Mouse (Mus musculus) G1E (cell line): ENCODE measurements around the gene Tgfa. TPM values are rescaled to one million over a fixed set of nuclear protein-coding genes. Genes with fewer than 3 reads are reported as not detected.

Source experiments
- ATAC-seq: 2 replicates; pipeline ENCODE4 v1.8.0; 2016; ENCODE audit warnings: mild to moderate bottlenecking; ENCODE audit not compliant: insufficient number of reproducible peaks, poor library complexity, low FRiP score, severe bottlenecking; ENCODE audit errors: extremely low read depth
- DNase-seq: peaks from one replicate; pipeline ENCODE4 v3.0.0; 2012; ENCODE audit warnings: low spot score
- H3K27me3 ChIP-seq: 2 replicates; pipeline ENCODE4 v1.6.1; 2012; ENCODE audit warnings: mild to moderate bottlenecking, low read length, inconsistent platforms; ENCODE audit not compliant: insufficient read depth
- H3K36me3 ChIP-seq: replicated peaks from 2 replicates; pipeline ENCODE3; 2012; ENCODE audit warnings: mild to moderate bottlenecking, inconsistent platforms
- H3K4me1 ChIP-seq: 2 replicates; pipeline ENCODE4 v1.6.1; 2012; ENCODE audit warnings: low read depth, low read length, inconsistent platforms, mixed read lengths; ENCODE audit not compliant: insufficient read depth
- H3K4me3 ChIP-seq: 2 replicates; pipeline ENCODE4 v1.5.1; 2012; ENCODE audit warnings: low read depth, mild to moderate bottlenecking, inconsistent platforms, low read length, moderate library complexity, mixed read lengths
- H3K9me3 ChIP-seq: replicated peaks from 2 replicates; pipeline ENCODE4 v1.6.1; 2012; ENCODE audit warnings: inconsistent platforms
- CTCF ChIP-seq: IDR thresholded peaks from 2 replicates; pipeline ENCODE4 v1.5.1; 2012; ENCODE audit warnings: low read depth, low read length, inconsistent platforms, mixed read lengths
- GATA1 ChIP-seq: IDR thresholded peaks from 2 replicates; pipeline ENCODE4 v1.6.1; 2012; ENCODE audit warnings: borderline replicate concordance, low read length, inconsistent platforms, mixed read lengths
- GATA2 ChIP-seq: IDR thresholded peaks from 2 replicates; pipeline ENCODE4 v1.6.1; 2012; ENCODE audit warnings: low read depth, low read length, inconsistent platforms, borderline replicate concordance
- POLR2AphosphoS5 ChIP-seq: IDR thresholded peaks from 2 replicates; pipeline ENCODE4 v1.6.1; 2012; ENCODE audit warnings: low read depth, low read length, inconsistent platforms; ENCODE audit not compliant: insufficient replicate concordance
- TAL1 ChIP-seq: conservative IDR thresholded peaks from 2 replicates; pipeline ENCODE4 v1.6.1; 2012; ENCODE audit warnings: low read depth, low read length, inconsistent platforms, mixed read lengths
- polyA plus RNA-seq: library from polyadenylated mRNA; stranded (reverse); fragments of >175 nt; gene quantifications from 2 replicates; pipeline ENCODE4 v1.2.3, GENCODE M21; 2012
- total RNA-seq, 2 experiments: library from RNA; stranded (forward) in 1 of 2; stranded (reverse) in 1 of 2; fragments of 200-1000 nt in 1 of 2; fragments of >200 nt in 1 of 2; fragmentation: Nextera tagmentation in 1 of 2; gene quantifications; 2 replicates each; pipeline ENCODE4 v1.2.3; 2014 to 2017

Gene Tgfa
- total and polyA plus RNA-seq, 3 experiments: 13.3 to 30.6 (median 28.8) TPM

DNA sequence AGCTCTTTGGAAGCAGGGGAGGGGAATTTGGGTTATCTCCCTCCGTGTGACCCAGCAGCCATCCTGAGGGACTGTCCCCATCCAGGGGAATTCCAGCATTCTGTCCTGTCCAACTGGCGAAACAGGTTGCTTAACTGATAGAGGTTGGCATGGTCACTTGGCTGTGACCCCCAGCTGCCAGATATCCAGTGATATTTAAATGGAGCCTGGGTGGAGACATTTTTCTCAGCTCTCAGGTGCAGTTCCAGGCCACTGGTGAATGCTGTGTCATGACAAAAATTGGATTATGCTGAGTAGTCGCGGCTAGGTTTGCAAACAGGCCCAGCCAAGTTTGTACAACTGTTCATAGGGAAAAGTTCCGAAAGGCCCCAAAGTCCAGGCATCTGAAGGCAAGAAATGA is 12.4 kb upstream of the Tgfa start:
- Histone ChIP-seq H3K4me1 (peaks cover 38% of the 10 kb centered on the region), H3K36me3 (no peaks in the 10 kb centered on the region), H3K4me3 (no peak overlapping the region), H3K9me3 (no peaks in the 10 kb centered on the region), H3K27me3 (peaks cover 43% of the 10 kb centered on the region)
- TF ChIP-seq CTCF: no peak
- ATAC-seq: no peak
- DNase-seq: no peak

DNA sequence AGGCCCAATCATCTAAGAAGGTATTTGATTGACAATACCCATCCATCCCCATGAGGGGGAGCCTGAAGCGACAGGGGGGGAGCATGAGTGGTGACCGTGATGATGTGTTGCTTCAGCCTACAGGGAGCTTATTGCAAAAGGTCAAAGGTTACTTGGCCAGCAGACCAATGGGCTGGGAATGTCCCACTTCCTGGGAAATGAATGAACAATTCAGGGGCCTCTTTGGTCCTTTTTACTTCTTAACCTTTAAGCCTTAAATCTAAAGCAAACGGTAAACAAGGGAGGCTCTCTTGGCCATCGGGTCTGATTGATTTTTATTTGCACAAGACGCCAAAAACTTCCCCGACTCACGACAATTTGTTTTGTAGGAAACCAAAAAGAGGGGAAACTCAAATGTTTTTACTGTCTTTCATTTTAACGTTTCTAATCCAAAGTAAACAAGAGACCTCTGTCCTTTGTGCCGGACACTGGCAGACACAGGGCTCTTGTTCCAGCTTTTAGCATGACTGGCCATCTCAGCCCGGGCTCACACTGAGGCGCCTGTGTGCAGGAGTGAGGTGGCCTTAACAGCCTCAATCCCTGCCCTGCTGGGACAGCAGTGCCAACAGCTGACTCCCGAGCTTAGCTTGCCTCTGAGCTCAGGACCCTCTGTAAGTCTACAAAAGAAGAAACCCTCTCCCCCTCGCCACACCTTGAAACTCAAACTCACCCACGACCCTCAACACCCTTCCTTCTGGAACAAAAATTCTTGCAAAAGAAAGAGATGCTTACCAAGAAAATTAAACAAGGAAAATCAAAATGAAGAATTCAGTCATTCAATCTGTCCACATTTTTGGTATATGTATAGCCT is 8.7 kb upstream of the Tgfa start:
- no peak for ATAC-seq
- Histone ChIP-seq H3K4me1 (peaks cover 39% of the 10 kb centered on the region), H3K9me3 (no peaks in the 10 kb centered on the region), H3K27me3 (peaks cover 47% of the 10 kb centered on the region), H3K36me3 (no peaks in the 10 kb centered on the region), H3K4me3 (no peak overlapping the region)
- no peak for TF ChIP-seq GATA2
- TF ChIP-seq POLR2AphosphoS5: no peak
- no peak for TF ChIP-seq GATA1
- no peak for DNase-seq

- DNase-seq (no peak), ATAC-seq (no peak)
- no peaks in the 10 kb centered on the region for H3K36me3 ChIP-seq
- peaks cover 38% of the 10 kb centered on the region for H3K27me3 ChIP-seq
- H3K4me3 ChIP-seq: no peak overlapping the region
- peaks cover 45% of the 10 kb centered on the region for H3K4me1 ChIP-seq
- H3K9me3 ChIP-seq: no peaks in the 10 kb centered on the region
- TF ChIP-seq GATA2 (no peak), POLR2AphosphoS5 (no peak), CTCF (no peak), GATA1 (no peak), TAL1 (no peak)
These were observed 6.1 kb upstream of the Tgfa start for GRCm38 (mm10) chr6:86188741-86189480.

DNA sequence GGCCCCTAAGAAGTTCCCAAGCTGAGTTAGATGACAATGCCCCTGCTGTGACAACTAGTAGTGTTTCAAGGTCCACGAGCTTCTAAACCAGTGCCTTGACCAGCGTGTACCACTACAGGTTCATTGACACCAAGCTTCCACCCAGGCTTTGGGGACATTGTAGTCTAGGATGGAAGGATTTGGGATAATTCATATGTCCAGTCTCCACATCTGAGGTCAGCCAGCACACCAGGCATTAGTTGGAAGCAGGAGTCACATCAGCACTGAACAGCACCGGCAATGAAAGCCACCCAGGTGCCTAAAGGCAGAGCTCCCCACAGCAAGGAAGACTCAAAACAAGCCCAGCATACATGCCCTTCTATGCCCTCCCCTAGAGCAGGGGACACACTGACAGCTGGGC is 4.4 kb upstream of the Tgfa start:
- Histone ChIP-seq H3K4me1 (peaks cover 50% of the 10 kb centered on the region), H3K9me3 (no peaks in the 10 kb centered on the region), H3K36me3 (no peaks in the 10 kb centered on the region), H3K27me3 (peaks cover 27% of the 10 kb centered on the region), H3K4me3 (no peak overlapping the region)
- ATAC-seq: no peak
- DNase-seq: no peak
- TF ChIP-seq GATA2 (no peak), POLR2AphosphoS5 (no peak), TAL1 (no peak), GATA1 (no peak), CTCF (no peak)

- Histone ChIP-seq H3K9me3 (no peaks in the 10 kb centered on the region), H3K27me3 (peaks cover 16% of the 10 kb centered on the region), H3K36me3 (peaks cover 7% of the 10 kb centered on the region), H3K4me3 (no peak overlapping the region), H3K4me1 (peaks cover 67% of the 10 kb centered on the region)
- TF ChIP-seq TAL1: no peak
- no peak for TF ChIP-seq CTCF
- no peak for TF ChIP-seq GATA2
- no peak for TF ChIP-seq POLR2AphosphoS5
- TF ChIP-seq GATA1: no peak
- no peak for ATAC-seq
- DNase-seq: no peak
These were observed 2.0 kb upstream of the Tgfa start for GRCm38 (mm10) chr6:86192978-86193377.

DNA sequence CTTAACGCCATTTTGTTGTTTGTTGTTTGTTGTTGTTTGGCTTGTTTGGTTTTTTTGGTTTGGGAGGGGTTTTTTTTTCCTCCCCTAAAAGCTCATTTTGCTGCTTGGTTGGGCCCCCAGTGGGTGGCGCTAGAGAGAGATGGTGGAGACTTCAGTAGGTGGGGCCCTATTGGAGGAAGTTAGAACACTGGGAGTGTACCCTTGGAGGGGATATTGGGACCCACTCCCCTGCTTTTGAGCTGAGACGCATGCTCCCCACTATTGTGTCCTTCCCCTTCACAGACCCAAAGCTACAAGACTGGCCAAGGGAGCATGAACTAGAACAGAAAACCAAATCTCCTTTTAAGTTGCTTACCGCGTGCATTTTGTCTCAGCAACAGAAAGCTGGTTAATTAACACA is 1.1 kb upstream of the Tgfa start:
- Histone ChIP-seq H3K36me3 (peaks cover 14% of the 10 kb centered on the region), H3K4me3 (no peak overlapping the region; the same call in 1 of the 2 replicates), H3K4me1 (peaks cover 67% of the 10 kb centered on the region), H3K9me3 (no peaks in the 10 kb centered on the region), H3K27me3 (peaks cover 12% of the 10 kb centered on the region)
- TF ChIP-seq GATA2 (no peak), CTCF (peak; percentile 69)
- peak; percentile 73 for DNase-seq
- no peak for ATAC-seq
